Comparison of ENCODE assay signal across 8 mouse cellular contexts in genomic region chr9:121937944-121938355, GRCm38 (mm10). TPM values are rescaled to one million over a fixed set of nuclear protein-coding genes. Genes with fewer than 3 reads are reported as not detected.
A peak's percentile ranks its signal among the peaks of the same experiment; 100 is the strongest.
DNase-seq lines count a peak whose midpoint lies in the region; ATAC-seq lines count a peak whose summit lies in the region.

No protein-coding gene starts in this region.

- 0 out of 2 replicates have a peak, but pooled peaks have one; percentile 9 for ATAC-seq in heart, embryonic 16.5 days (replicated peaks; ENCODE audit: extremely low read depth, insufficient read depth, low FRiP score)

- H3K4me2 ChIP-seq in heart, embryonic 16.5 days (ENCODE audit: low read depth, low read length): peak overlapping the region; percentile 58

- H3K27ac ChIP-seq in heart, embryonic 16.5 days (ENCODE audit: low read length): no peak overlapping the region
- peak overlapping the region; percentile 85 for H3K27ac ChIP-seq in forebrain, embryonic 10.5 days

- H3K4me1 ChIP-seq in heart, embryonic 16.5 days (ENCODE audit: control insufficient read depth, insufficient read depth, low read length): no peaks in the 10 kb centered on the region
- peaks cover 7% of the 10 kb centered on the region; the same call in 1 of the 2 replicates for H3K4me1 ChIP-seq in forebrain, embryonic 10.5 days

- no peaks in the 10 kb centered on the region for H3K36me3 ChIP-seq in heart, embryonic 16.5 days (ENCODE audit: control insufficient read depth, insufficient read depth)
- H3K36me3 ChIP-seq in forebrain, embryonic 10.5 days (replicated peaks): peaks cover 7% of the 10 kb centered on the region; the same call in 1 of the 2 replicates

- H3K27me3 ChIP-seq in heart, embryonic 16.5 days (ENCODE audit: control insufficient read depth, insufficient read depth, low read length): 0 out of 2 replicates have a peak, but pooled peaks cover 2% of the 10 kb centered on the region
- H3K27me3 ChIP-seq in forebrain, embryonic 10.5 days (ENCODE audit: poor library complexity, severe bottlenecking): no peaks in the 10 kb centered on the region

- intact Hi-C loops in heart, postnatal 25 days (cut with DNase I): no loop called here

- H3K9me3 ChIP-seq in heart, embryonic 16.5 days (replicated peaks; ENCODE audit: control insufficient read depth, low read length): no peaks in the 10 kb centered on the region
- no peaks in the 10 kb centered on the region for H3K9me3 ChIP-seq in forebrain, embryonic 10.5 days

- H3K4me3 ChIP-seq in heart, embryonic 16.5 days (ENCODE audit: low read length): peak overlapping the region; percentile 46
- H3K4me3 ChIP-seq in forebrain, embryonic 10.5 days: peak overlapping the region; percentile 55

- WGBS in heart, embryonic 16.5 days: 47% methylated on average over 21 of the region's 21 CpGs
- 60% methylated on average over 21 of the region's 21 CpGs for WGBS in forebrain, embryonic 10.5 days

- H3K9ac ChIP-seq in heart, embryonic 16.5 days (ENCODE audit: low read length): peak overlapping the region; percentile 55; the same call in 1 of the 2 replicates

- no peak for DNase-seq in heart, postnatal 25 days (ENCODE audit: low spot score)
- peak; percentile 41 for DNase-seq in adipocyte (ENCODE audit: low spot score)
- DNase-seq in forebrain, embryonic 10.5 days (ENCODE audit: extremely low spot score, low spot score): peak; percentile 33
- DNase-seq in liver: peak; percentile 42
- peak; percentile 36 for DNase-seq in retina, postnatal 7 days (ENCODE audit: low read depth, low spot score)
- DNase-seq in yolk sac, embryonic 10.5 days (ENCODE audit: low spot score): no peak
- no peak for DNase-seq in left cerebral cortex, adult 18-20 months (ENCODE audit: low spot score in 2 of 2)

RNA-seq across cellular contexts. Expression of gene Fam198a, which starts 12.8 kb away (rescaled TPM):
- polyA plus RNA-seq in heart, embryonic 16.5 days (2015; fragmentation: Nextera tagmentation; extraction: Ambion mirVana): 1.6 and 1.8 TPM in 2 replicates
- under 1 TPM; 0.94 to 0.98 TPM for total RNA-seq in heart, postnatal 25 days (2021)
- 0.41 and 0.58 TPM in 2 replicates for polyA plus RNA-seq in forebrain, embryonic 10.5 days (2016; fragmentation: Nextera tagmentation; extraction: Ambion mirVana)
- 1 to 10 TPM; 5.4 to 7.5 TPM for total RNA-seq in left cerebral cortex, adult 18-20 months (2021)

RNA-seq across cellular contexts. Expression of gene Cyp8b1, which starts 21.8 kb away (rescaled TPM):
- 0.13 TPM in 1 of 2 replicates, not detected in the other for polyA plus RNA-seq in heart, embryonic 16.5 days (2015; fragmentation: Nextera tagmentation; extraction: Ambion mirVana)
- not detected for total RNA-seq in heart, postnatal 25 days (2021)
- polyA plus RNA-seq in forebrain, embryonic 10.5 days (2016; fragmentation: Nextera tagmentation; extraction: Ambion mirVana): not detected in 2 replicates
- total RNA-seq in left cerebral cortex, adult 18-20 months (2021): not detected

RNA-seq across cellular contexts. Expression of gene Ackr2, which starts 39.8 kb away (rescaled TPM):
- 2.1 and 2.2 TPM in 2 replicates for polyA plus RNA-seq in heart, embryonic 16.5 days (2015; fragmentation: Nextera tagmentation; extraction: Ambion mirVana)
- 1 to 10 TPM; 2.5 to 3.7 TPM for total RNA-seq in heart, postnatal 25 days (2021)
- polyA plus RNA-seq in forebrain, embryonic 10.5 days (2016; fragmentation: Nextera tagmentation; extraction: Ambion mirVana): 0.42 and 0.50 TPM in 2 replicates
- total RNA-seq in left cerebral cortex, adult 18-20 months (2021): 1 to 10 TPM; 5.9 to 9.5 TPM

RNA-seq across cellular contexts. Expression of gene Pomgnt2, which starts 59.0 kb away (rescaled TPM):
- polyA plus RNA-seq in heart, embryonic 16.5 days (2015; fragmentation: Nextera tagmentation; extraction: Ambion mirVana): 12.5 and 13.0 TPM in 2 replicates
- 10 to 100 TPM; 12.1 to 13.1 TPM for total RNA-seq in heart, postnatal 25 days (2021)
- 12.5 and 13.6 TPM in 2 replicates for polyA plus RNA-seq in forebrain, embryonic 10.5 days (2016; fragmentation: Nextera tagmentation; extraction: Ambion mirVana)
- 10 to 100 TPM; 43.2 to 43.4 TPM for total RNA-seq in left cerebral cortex, adult 18-20 months (2021)

Comparison
In these comparisons a context has a peak if more than half of its experiments do, and no peak if none do; other contexts are left out.
1. DNase-seq: peak in adipocyte (single experiment), forebrain, embryonic 10.5 days (single experiment), liver (single experiment) and retina, postnatal 7 days (single experiment); none in heart, postnatal 25 days (single experiment), yolk sac, embryonic 10.5 days (single experiment) and left cerebral cortex, adult 18-20 months (0 of 2).